Mouse (Mus musculus) olfactory bulb, adult 2 months (tissue): Measurements from ENCODE around the gene Lrrfip1.

Experiments
- CTCF ChIP-seq: fragments of 200-500 bp; IDR thresholded peaks from 2 replicates; pipeline ENCODE4 v1.5.1; 2012; ENCODE audit warnings: low read depth, mild to moderate bottlenecking, low read length, moderate library complexity; ENCODE audit not compliant: insufficient read depth
- POLR2A ChIP-seq: fragments of 200-500 bp; IDR thresholded peaks from 2 replicates; pipeline ENCODE4 v1.6.1; 2012; ENCODE audit warnings: mild to moderate bottlenecking, low read depth, low read length, moderate library complexity; ENCODE audit not compliant: insufficient read depth

DNA sequence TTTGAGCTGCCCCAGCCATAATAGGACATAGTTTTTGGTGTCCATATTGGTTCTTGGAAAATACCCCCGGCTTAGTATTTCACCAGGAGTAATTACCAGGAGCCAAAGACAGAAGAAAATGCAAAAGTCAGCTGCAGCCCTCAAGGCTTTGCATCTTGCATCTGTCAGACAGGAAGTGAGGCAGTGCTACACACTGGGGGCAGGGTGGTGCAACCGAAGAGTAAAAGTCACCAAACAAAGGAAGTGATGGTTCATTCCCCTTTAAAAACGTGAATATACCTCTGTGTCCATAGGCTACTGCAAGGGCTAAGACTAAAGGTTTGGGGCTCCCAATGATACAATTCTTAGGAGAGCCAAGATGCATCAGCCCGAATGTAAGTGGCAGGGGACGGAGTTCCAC, 98.0 kb downstream of the Lrrfip1 start:
- TF ChIP-seq POLR2A (no peak), CTCF (no peak)
